Mouse (Mus musculus) granulocyte monocyte progenitor cell, adult 5-6 weeks (primary cell): ENCODE measurements around the gene Gfral. TPM values are rescaled to one million over a fixed set of nuclear protein-coding genes. Genes with fewer than 3 reads are reported as not detected.

Source experiments
- ATAC-seq: replicated peaks from 2 replicates; pipeline ENCODE4 v1.8.0; 2016; ENCODE audit warnings: mild to moderate bottlenecking, moderate TSS enrichment, inconsistent platforms; ENCODE audit not compliant: poor library complexity, severe bottlenecking
- total RNA-seq, 2 experiments: library from RNA; stranded (forward) in 1 of 2; stranded (reverse) in 1 of 2; fragments of 200-712, 200-1000 nt in 1 of 2; fragments of >200 nt in 1 of 2; fragmentation: Nextera tagmentation in 1 of 2; gene quantifications; 2 replicates each; pipeline ENCODE4 v1.2.3; 2014 to 2017

Gene Gfral
- total RNA-seq (2014; fragmentation: Nextera tagmentation): not detected in 2 replicates
- total RNA-seq (2017): not detected in 2 replicates

GRCm38 (mm10) chr9:76213557-76213956 lies at the start of gene Gfral:
Gfral (minus strand) TSS chr9:76213657.
- ATAC-seq: no peak

- ATAC-seq: no peak
Measured at GRCm38 (mm10) chr9:76257731-76258130, 44.3 kb upstream of the Gfral start.

- no peak for ATAC-seq
Measured at GRCm38 (mm10) chr9:76252544-76252943, 39.1 kb upstream of the Gfral start.

- ATAC-seq: no peak
Measured at GRCm38 (mm10) chr9:76252109-76252508, 38.7 kb upstream of the Gfral start.

- ATAC-seq: no peak
Measured at GRCm38 (mm10) chr9:76242322-76242721, 28.9 kb upstream of the Gfral start.

- ATAC-seq: no peak
Measured at GRCm38 (mm10) chr9:76237946-76238345, 24.5 kb upstream of the Gfral start.

GRCm38 (mm10) chr9:76237243-76237642 lies 23.8 kb upstream of the Gfral start:
- ATAC-seq: no peak

GRCm38 (mm10) chr9:76236626-76237025 lies 23.2 kb upstream of the Gfral start:
- ATAC-seq: peak; percentile 95

- peak; percentile 40; the same call in 1 of the 2 replicates for ATAC-seq
Measured at GRCm38 (mm10) chr9:76235945-76236503, 22.6 kb upstream of the Gfral start.

GRCm38 (mm10) chr9:76234899-76235298 lies 21.4 kb upstream of the Gfral start:
- no peak for ATAC-seq

GRCm38 (mm10) chr9:76230400-76230799 lies 16.9 kb upstream of the Gfral start:
- ATAC-seq: peak; percentile 76

GRCm38 (mm10) chr9:76217178-76217975 lies 3.9 kb upstream of the Gfral start:
- ATAC-seq: no peak

- ATAC-seq: no peak
Measured at GRCm38 (mm10) chr9:76214678-76215077, 1.2 kb upstream of the Gfral start.

GRCm38 (mm10) chr9:76196917-76197316 lies 16.5 kb downstream of the Gfral start:
- no peak for ATAC-seq

- ATAC-seq: no peak
Measured at GRCm38 (mm10) chr9:76179221-76179620, 34.2 kb downstream of the Gfral start.

- no peak for ATAC-seq
Measured at GRCm38 (mm10) chr9:76172686-76173295, 40.7 kb downstream of the Gfral start.

GRCm38 (mm10) chr9:76168355-76168754 lies 45.1 kb downstream of the Gfral start:
- no peak for ATAC-seq

GRCm38 (mm10) chr9:76162446-76162845 lies 51.0 kb downstream of the Gfral start:
- no peak for ATAC-seq

- no peak for ATAC-seq
Measured at GRCm38 (mm10) chr9:76145593-76145992, 67.9 kb downstream of the Gfral start.

GRCm38 (mm10) chr9:76138378-76139109 lies 74.9 kb downstream of the Gfral start:
- no peak for ATAC-seq

GRCm38 (mm10) chr9:76134042-76134441 lies 79.4 kb downstream of the Gfral start:
- no peak for ATAC-seq
